Comparison of ENCODE assay signal across 16 mouse cellular contexts in genomic region chr6:91533359-91533758, GRCm38 (mm10). TPM values are rescaled to one million over a fixed set of nuclear protein-coding genes. Genes with fewer than 3 reads are reported as not detected.
DNase-seq lines count a peak whose midpoint lies in the region; ATAC-seq and TF ChIP-seq lines count a peak whose summit lies in the region.
"Had no signal": no experiment of that assay in that cellular context is flagged by ENCODE, and none has a peak within 500 bp of the region (broad histone marks: within the 10 kb centered on the region; RNA-seq: fewer than 3 reads in every experiment).

No protein-coding gene starts in this region.

- TF ChIP-seq CTCF in kidney, adult 2 months (conservative IDR thresholded peaks at IDR 0.05; ENCODE audit: insufficient read depth, insufficient read length, low read depth, low read length), result no peak

- 7% methylated on average over 5 of the region's 5 CpGs for WGBS in lung, embryonic 15.5 days
- 53% methylated on average over 5 of the region's 5 CpGs for WGBS in embryonic facial prominence, embryonic 10.5 days
- WGBS in kidney, adult 2 months, result 20% methylated on average over 5 of the region's 5 CpGs

- no peaks in the 10 kb centered on the region for H3K27me3 ChIP-seq in lung, embryonic 15.5 days
- H3K27me3 ChIP-seq in embryonic facial prominence, embryonic 10.5 days (replicated peaks; ENCODE audit: low read depth, poor library complexity, severe bottlenecking), result no peaks in the 10 kb centered on the region
- H3K27me3 ChIP-seq in kidney, adult 2 months (replicated peaks; ENCODE audit: control insufficient read depth, insufficient read depth, low read length), result no peaks in the 10 kb centered on the region
- H3K27me3 ChIP-seq: limb, embryonic 13.5 days had no signal

- H3K4me1 ChIP-seq in lung, embryonic 15.5 days, result peaks cover 17% of the 10 kb centered on the region
- peaks cover 19% of the 10 kb centered on the region for H3K4me1 ChIP-seq in embryonic facial prominence, embryonic 10.5 days
- H3K4me1 ChIP-seq in kidney, adult 2 months (ENCODE audit: control insufficient read depth, insufficient read depth, low read length), result peaks cover 18% of the 10 kb centered on the region

- ATAC-seq in lung, embryonic 15.5 days (ENCODE audit: borderline replicate concordance, extremely low read depth, low FRiP score, low TSS enrichment), result peak; percentile 62; the same call in 1 of the 2 replicates
- ATAC-seq: midbrain, embryonic 16.5 days had no signal

- H3K9ac ChIP-seq in lung, embryonic 15.5 days, result no peak overlapping the region
- H3K9ac ChIP-seq: hindbrain, embryonic 14.5 days; limb, embryonic 13.5 days had no signal

- H3K9me3 ChIP-seq in lung, embryonic 15.5 days, result no peaks in the 10 kb centered on the region
- H3K9me3 ChIP-seq in embryonic facial prominence, embryonic 10.5 days, result no peaks in the 10 kb centered on the region
- H3K9me3 ChIP-seq: limb, embryonic 13.5 days had no signal

- H3K4me2 ChIP-seq in lung, embryonic 15.5 days, result no peak overlapping the region
- H3K4me2 ChIP-seq: hindbrain, embryonic 14.5 days; limb, embryonic 13.5 days had no signal

- no peak for DNase-seq in lung, postnatal 25 days (ENCODE audit: low spot score)
- peak; percentile 38 for DNase-seq in embryonic facial prominence, embryonic 10.5 days (ENCODE audit: low spot score)
- DNase-seq in kidney, adult 2 months, result peak; percentile 90
- peak; percentile 30 to 55 for DNase-seq in kidney, postnatal 4 days
- DNase-seq in right cerebral cortex, adult 2 months (ENCODE audit: low spot score in 2 of 2), result no peak
- DNase-seq in thymus, postnatal 14 days, result no peak
- no peak for DNase-seq in layer of hippocampus, postnatal 10 days (ENCODE audit: low spot score in 2 of 2)
- DNase-seq: gastrocnemius, postnatal 36 days; layer of hippocampus, adult 9-11 months; lung, adult 2 months; right cerebral cortex, postnatal 14 days; thymus, postnatal 4 days had no signal

- no peak overlapping the region for H3K4me3 ChIP-seq in lung, embryonic 15.5 days
- H3K4me3 ChIP-seq in embryonic facial prominence, embryonic 10.5 days, result no peak overlapping the region
- no peak overlapping the region for H3K4me3 ChIP-seq in kidney, adult 2 months (ENCODE audit: insufficient read depth, low read depth, low read length)
- H3K4me3 ChIP-seq: limb, embryonic 13.5 days had no signal

- H3K27ac ChIP-seq in lung, embryonic 15.5 days, result no peak overlapping the region
- H3K27ac ChIP-seq in embryonic facial prominence, embryonic 10.5 days (replicated peaks), result no peak overlapping the region
- H3K27ac ChIP-seq in kidney, adult 2 months (ENCODE audit: insufficient read depth, low read depth, low read length), result peak overlapping the region; percentile 83
- H3K27ac ChIP-seq: hindbrain, embryonic 14.5 days; limb, embryonic 13.5 days had no signal

- TF ChIP-seq POLR2A in kidney, adult 2 months (IDR thresholded peaks at IDR 0.05; ENCODE audit: low read depth, low read length), result no peak

- H3K36me3 ChIP-seq in lung, embryonic 15.5 days, result no peaks in the 10 kb centered on the region
- H3K36me3 ChIP-seq in embryonic facial prominence, embryonic 10.5 days (replicated peaks), result peaks cover 14% of the 10 kb centered on the region
- no peaks in the 10 kb centered on the region for H3K36me3 ChIP-seq in kidney, adult 2 months (ENCODE audit: control insufficient read depth, insufficient read depth, low read length)

RNA-seq across cellular contexts. Expression of gene Lsm3, which starts 17.6 kb away (rescaled TPM):
- polyA plus RNA-seq in lung, embryonic 15.5 days (2015; fragmentation: Nextera tagmentation; extraction: Ambion mirVana), result 272 and 305 TPM in 2 replicates
- polyA plus RNA-seq in embryonic facial prominence, embryonic 10.5 days (2016; fragmentation: Nextera tagmentation; extraction: Ambion mirVana), result 444 and 453 TPM in 2 replicates
- polyA plus RNA-seq in kidney, adult 2 months (2012; rRNA removed), result 23.8 and 25.5 TPM in 2 replicates
- total RNA-seq in layer of hippocampus, postnatal 10 days (2021), result 10 to 100 TPM; 45.7 to 52.1 TPM

RNA-seq across cellular contexts. Expression of gene Xpc, which starts 17.7 kb away (rescaled TPM):
- polyA plus RNA-seq in lung, embryonic 15.5 days (2015; fragmentation: Nextera tagmentation; extraction: Ambion mirVana), result 16.4 and 17.2 TPM in 2 replicates
- polyA plus RNA-seq in embryonic facial prominence, embryonic 10.5 days (2016; fragmentation: Nextera tagmentation; extraction: Ambion mirVana), result 26.7 and 27.3 TPM in 2 replicates
- polyA plus RNA-seq in kidney, adult 2 months (2012; rRNA removed), result 16.9 and 17.7 TPM in 2 replicates
- 10 to 100 TPM; 12.6 to 13.7 TPM for total RNA-seq in layer of hippocampus, postnatal 10 days (2021)

RNA-seq across cellular contexts. Expression of gene Tmem43, which starts 59.9 kb away (rescaled TPM):
- 50.9 and 52.5 TPM in 2 replicates for polyA plus RNA-seq in lung, embryonic 15.5 days (2015; fragmentation: Nextera tagmentation; extraction: Ambion mirVana)
- 62.5 and 66.1 TPM in 2 replicates for polyA plus RNA-seq in embryonic facial prominence, embryonic 10.5 days (2016; fragmentation: Nextera tagmentation; extraction: Ambion mirVana)
- polyA plus RNA-seq in kidney, adult 2 months (2012; rRNA removed), result 27.5 and 30.2 TPM in 2 replicates
- 10 to 100 TPM; 28.4 to 32.1 TPM for total RNA-seq in layer of hippocampus, postnatal 10 days (2021)

Comparison
In these comparisons a context has a peak if more than half of its experiments do, and no peak if none do; other contexts are left out.
1. DNase-seq: peak in embryonic facial prominence, embryonic 10.5 days (single experiment), kidney, adult 2 months (single experiment) and kidney, postnatal 4 days (2 of 2); none in lung, postnatal 25 days (single experiment), right cerebral cortex, adult 2 months (0 of 2), thymus, postnatal 14 days (single experiment) and layer of hippocampus, postnatal 10 days (0 of 2).
2. RNA of gene Lsm3, which starts 17.6 kb away (polyA plus RNA-seq): 444 to 453 TPM in embryonic facial prominence, embryonic 10.5 days and 272 to 305 TPM in lung, embryonic 15.5 days; 23.8 to 25.5 TPM in kidney, adult 2 months; every median in the first group is over 10 times any median in the second.